Mouse (Mus musculus) lung, postnatal 14 days (tissue): ENCODE measurements around the gene Agpat4.

ENCODE experiments used
- DNase-seq: peaks from one replicate; pipeline ENCODE4 v3.0.0; 2021

Gene Agpat4

DNA sequence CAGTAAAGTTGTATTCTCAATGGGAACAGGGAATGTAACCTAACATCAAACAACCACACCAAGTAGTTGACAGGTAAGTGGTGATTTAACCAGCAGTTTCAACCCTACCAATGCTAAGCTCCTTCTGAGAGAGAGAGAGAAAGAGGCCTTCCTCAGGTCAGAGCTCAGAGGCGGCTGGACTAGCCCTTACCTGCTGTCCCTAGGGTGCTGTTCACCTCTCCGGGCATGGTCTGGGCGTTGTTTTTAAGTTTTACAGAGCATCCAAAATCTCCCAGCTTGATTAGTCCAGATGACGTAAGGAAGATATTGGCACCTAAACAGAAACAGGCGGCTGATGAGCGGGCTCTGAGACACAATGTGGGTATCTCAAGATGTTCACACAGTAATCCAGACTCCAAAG, 114.2 kb downstream of the Agpat4 start:
- no peak for DNase-seq

DNA sequence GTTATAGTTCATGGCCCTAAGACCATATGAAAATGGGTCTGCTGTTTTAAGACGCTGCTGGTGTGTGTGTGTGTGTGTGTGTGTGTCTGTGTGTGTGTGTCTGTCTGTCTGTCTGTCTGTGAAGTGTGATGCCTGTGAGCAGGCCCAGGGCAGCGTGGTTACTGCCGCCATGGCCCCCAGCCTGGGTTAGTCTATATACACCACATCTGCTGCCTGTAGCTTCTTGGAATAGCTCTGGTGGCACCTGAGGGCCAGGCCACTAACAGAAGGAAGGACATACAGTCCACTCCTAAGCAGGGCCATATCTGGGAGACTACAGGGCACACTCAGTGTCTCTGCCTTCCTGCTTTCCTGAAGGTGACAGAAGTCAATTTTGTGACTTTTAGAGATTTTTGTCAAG, 122.2 kb downstream of the Agpat4 start:
- DNase-seq = no peak

DNA sequence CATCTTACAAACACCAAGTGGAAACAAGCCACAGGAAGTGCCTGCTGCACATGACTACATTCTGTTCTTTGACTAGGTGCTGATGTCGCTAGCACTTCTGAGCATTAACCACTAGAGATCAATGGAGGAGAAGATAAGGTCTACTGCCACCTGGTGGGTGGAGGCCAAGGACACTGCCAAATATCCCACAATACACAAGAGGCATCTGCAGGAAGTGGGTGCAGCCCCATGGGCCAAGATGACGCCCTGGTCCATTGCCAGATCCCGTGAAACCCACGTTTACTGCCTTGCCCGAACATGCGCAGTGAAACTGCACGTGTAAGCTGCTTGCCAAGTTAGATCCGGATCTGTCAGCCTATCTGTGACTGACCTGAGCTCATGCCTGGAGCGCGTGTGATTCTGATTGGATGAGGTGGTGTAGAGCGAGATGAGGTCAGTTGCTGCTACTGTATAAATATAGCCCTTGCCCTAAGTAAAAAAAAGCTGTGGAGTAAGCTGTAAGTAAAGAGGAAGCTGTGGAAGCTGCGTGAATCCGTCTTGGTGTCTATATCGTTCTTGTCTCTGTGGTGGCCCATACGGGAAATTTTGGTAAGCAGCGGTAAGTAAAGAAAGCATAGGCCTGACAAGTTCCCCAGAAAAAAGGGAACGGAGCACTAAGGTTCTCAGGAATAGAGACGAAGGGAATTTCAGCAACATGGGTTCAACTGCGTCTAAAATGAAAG, 131.4 kb downstream of the Agpat4 start:
- no peak for DNase-seq

DNA sequence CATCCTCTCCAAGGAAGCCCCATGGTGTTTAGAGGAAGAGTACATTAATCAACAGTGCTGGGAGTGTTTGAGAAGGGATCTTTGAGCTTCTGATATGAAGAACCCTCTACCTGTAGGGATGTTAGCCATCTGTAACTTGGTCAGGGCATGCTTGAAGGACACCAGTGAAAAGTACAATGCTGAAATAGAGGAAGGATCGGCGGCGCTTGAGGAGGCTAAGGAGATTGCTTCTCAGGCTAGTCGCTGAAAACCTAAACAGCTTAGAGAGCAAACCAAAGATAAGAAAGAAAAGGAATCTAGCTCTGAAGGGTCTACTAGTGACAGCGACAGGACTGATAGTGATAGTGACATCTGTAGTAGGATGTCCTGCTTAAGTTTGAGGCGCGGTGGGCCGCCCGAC, 132.1 kb downstream of the Agpat4 start:
- no peak for DNase-seq

DNA sequence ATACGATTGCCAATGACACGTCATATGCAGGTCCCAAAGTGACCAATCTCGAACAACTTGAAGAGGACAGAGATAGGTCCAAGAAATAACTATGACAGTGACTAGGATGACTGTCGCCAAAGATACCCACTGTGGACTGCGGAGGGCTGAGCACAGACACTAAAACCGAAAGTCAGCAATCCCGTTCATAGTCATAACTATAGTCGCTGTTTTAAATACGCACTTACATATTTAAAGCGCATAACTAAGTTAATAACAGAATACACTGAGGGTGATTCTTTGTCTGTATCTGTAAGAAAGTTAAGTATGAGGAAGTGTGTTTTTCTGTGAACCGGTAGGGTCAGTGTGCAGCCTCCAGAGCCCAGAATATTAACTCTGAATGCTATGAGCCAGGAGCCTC, 137.6 kb downstream of the Agpat4 start:
- DNase-seq = no peak

DNA sequence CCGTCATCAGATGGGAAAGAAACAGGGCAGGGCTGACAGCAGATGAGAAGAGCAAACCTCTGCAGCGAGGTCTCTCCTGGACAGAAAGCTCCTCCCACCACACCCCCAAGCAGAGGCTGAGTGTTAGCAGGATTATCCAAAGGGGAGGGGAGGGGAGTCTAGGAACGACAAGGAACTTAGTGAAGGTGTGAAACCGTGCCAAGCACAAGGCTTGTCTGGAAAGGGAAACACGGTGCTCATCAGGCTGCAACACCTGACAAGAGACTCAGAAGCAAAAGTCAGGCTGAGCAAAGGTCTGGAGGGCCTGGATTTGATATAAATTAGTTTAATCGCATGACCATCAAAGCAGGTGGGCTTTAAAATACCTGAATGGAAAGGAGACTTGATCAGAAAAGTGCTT, 140.0 kb downstream of the Agpat4 start:
- no peak for DNase-seq

DNA sequence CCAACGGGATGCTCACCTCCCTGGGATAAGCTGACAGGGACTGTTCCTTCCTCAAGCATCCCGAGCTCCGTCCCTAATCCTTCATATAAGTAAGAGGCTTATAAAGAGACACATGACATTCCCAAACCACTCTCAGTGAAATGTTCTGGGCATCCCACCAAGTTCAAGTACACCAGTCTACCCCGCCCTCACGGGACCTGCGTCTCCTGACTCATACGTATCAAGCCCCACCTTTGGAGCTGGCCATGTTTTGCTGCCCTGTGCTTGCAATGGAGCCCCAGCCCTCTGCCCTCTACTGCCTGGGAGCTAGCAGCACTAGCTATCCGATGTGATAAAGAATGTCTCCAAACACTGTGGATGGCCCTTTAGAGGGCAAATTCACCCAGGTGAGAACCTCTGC, 141.5 kb downstream of the Agpat4 start:
- DNase-seq = no peak

DNA sequence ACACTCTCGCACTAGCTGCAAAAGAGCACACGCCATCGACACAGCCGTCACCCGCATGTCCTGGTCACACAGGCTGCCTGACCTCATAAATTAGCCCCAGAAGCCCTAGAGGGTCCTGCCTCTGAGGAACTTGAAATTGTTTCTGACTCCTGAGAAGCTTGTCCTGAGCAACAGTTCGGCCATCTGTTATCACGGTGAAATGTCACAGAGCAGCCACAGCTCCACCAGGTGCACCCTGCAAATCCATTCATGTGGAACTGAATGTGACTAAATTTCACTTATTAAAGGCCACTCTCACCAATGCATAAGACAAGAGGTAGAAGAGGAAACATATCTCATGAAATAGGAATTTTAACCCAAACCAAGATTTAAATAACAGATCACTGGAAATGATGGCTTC, 142.9 kb downstream of the Agpat4 start:
- DNase-seq = no peak

DNA sequence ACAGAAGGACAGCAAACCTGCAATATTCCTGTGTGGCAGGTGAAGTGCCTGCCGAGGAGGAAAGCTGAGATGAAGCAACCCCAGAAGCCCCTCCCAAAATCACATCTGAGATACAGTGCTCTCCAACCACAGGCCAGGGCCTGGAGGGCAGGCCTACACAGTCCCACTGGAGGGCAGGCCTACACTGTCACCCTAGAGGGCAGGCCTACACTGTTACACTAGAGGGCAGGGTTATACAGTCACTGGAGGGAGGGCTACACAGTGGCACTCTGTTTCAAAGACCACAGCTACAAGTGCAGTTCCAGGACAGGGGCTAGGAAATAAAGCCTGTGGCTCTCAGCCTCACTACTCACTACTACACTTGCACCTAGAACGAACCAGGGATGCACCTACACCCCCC, 143.4 kb downstream of the Agpat4 start:
- no peak for DNase-seq

DNA sequence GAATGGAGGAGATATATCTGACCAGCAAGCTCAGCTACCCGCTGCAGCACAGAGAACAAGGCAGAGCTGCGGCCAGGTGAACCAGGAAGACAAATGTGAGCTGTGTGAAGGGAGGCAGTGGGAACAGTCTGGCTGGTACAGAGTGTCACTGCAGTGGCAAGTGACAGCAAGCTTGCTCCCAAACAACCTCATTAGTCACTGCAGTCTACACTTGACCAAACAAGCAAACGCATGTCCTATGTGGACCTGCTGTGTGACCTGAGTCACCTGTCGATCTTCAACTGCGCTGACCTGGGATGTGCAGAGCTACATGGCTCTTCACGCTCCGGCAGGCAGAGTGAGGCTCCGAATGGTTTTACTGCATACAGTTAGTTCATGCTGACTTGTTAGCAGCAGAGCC, 144.3 kb downstream of the Agpat4 start:
- no peak for DNase-seq

DNA sequence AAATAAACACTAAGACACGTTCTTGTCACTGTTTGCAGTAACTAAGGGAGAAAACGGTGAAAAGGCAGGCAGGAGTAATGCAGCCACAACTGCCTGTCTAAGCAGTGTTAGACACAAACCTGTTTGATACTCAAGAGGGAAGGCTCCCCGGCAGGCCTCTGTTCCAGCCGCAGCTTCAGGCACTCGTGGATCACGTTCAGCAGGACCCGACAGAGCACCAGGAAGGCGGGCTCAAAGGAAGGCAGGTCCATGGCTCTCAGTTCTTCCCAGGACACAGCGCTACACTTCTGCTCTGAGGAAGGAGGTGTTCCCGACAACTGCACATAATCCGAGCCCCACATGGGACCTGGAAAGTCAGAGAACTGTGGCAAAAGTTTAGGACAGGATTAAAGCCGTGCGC, 145.3 kb downstream of the Agpat4 start:
- DNase-seq = no peak

DNA sequence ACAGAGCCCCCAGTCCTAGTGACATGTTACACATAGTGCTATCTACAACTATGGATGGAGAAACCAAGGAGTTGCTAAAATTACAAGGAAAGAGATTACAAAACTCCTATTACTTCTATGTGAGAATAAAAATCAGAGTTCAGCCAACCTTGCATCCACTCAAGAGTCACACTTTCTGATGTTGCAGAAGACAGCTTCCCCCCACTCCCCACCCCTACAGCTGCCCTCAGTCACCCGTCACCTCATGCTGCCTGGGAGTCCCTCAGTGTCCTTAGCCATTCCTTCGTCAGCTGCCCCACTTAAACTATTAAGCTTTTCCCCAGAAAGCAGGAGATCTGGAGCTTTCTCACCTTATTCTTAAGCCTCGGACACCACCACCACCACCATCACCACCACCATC, 145.8 kb downstream of the Agpat4 start:
- peak; percentile 64 for DNase-seq

DNA sequence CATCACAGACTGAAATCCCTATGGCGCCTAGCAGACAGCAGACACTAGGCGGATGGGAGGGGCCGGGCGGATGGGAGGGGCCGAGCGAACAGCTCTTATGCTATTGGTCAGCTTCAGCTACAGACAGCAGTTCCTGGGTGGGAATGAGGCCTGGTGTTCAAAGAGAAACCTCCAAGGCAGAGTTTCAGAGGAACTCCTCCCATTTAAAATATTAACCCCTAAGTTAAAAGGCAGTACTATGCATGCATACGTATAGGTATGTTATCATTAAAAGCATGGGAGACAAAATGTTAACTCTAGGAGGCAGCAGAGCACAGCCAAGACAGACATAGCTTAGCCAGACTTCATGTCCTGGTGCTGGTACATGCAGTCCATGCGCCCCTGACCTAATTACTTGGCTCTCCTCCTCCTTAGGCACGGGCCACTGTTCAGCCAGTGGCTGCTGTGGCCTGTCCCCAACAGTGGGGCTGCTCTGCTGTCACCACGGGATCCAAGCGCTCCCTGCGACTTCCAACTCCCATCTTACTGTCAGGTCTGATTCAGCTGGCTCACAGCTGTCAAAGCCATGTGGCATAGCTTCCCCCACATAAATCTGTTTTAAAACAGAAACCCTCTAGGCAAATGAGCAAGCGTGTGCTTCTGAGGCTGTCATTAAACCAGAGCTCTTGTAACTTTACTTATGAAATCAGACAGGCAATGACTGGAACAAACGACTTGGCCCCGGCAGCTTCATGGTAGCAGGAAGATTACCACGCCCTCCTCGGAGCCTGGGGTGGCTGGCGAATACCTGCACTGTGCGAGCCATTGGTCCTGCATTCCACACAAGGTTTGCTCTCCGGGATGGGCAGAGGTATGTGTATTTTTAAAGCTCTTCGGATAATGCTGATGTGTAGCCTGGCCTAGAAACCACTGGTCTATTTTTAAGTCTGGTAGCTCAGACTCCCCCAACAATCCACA, 147.7 kb downstream of the Agpat4 start:
- peak; percentile 42 for DNase-seq

DNA sequence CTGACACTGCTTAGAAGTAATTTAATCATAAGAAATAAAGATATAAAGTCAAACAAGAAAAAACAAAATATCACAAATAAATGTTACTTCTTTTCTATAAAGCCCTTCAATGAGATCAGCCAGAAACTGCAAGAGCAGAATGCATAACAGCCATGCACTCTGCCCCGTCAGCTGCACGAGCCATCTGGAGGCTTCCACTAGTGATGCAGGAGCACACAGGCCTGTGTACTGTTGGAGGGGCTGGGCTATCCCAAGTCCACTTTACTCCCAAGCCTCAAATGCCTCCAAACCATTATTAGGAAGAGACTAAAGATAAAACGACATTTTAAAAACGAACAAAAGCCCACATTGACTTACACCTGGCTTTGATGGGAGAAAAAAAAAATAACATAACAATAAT, 149.6 kb downstream of the Agpat4 start:
- DNase-seq = no peak

DNA sequence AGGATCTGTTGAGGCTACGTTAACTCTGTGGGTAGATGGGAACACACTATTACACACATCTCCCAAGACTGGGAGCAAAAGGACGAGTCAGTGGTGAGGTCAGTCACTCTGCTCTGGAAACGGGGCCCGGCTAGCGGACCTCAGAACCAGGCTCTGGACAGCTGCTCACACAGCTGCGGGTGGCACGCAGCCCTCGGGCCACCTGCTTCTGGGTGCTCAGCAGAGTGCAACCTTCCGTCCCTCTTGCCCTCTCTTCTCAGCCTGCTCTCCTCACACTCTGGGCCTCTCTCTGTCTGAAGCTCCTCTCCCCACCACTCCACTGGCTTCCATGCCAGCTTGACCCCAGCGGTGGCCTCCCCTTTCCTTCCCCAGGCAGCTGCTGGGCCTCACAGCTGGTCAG, 150.0 kb downstream of the Agpat4 start:
- no peak for DNase-seq
